23 mouse cellular contexts compared by ENCODE assay signal in genomic region chr19:30948202-30948601, GRCm38 (mm10).
"Had no signal": no experiment of that assay in that cellular context is flagged by ENCODE, and none has a peak within 500 bp of the region (broad histone marks: within the 10 kb centered on the region; RNA-seq: fewer than 3 reads in every experiment).

No protein-coding gene starts in this region.

- H3K36me3 ChIP-seq: limb, embryonic 13.5 days; liver, embryonic 12.5 days; liver, embryonic 15.5 days; lung, embryonic 15.5 days; midbrain, embryonic 15.5 days; neural tube, embryonic 12.5 days; neural tube, embryonic 15.5 days had no signal

- H3K4me3 ChIP-seq: limb, embryonic 13.5 days; liver, embryonic 12.5 days; liver, embryonic 15.5 days; lung, embryonic 15.5 days; megakaryocyte, embryonic 14.5 days; midbrain, embryonic 15.5 days; neural tube, embryonic 12.5 days; neural tube, embryonic 15.5 days had no signal

- H3K27me3 ChIP-seq: limb, embryonic 13.5 days; liver, embryonic 12.5 days; liver, embryonic 15.5 days; lung, embryonic 15.5 days; megakaryocyte, embryonic 14.5 days; midbrain, embryonic 15.5 days; neural tube, embryonic 12.5 days; neural tube, embryonic 15.5 days had no signal

- H3K4me2 ChIP-seq: limb, embryonic 13.5 days; liver, embryonic 12.5 days; liver, embryonic 15.5 days; lung, embryonic 15.5 days; midbrain, embryonic 11.5 days; midbrain, embryonic 15.5 days; neural tube, embryonic 12.5 days; neural tube, embryonic 15.5 days had no signal

- H3K27ac ChIP-seq: limb, embryonic 13.5 days; liver, embryonic 12.5 days; liver, embryonic 15.5 days; lung, embryonic 15.5 days; midbrain, embryonic 15.5 days; neural tube, embryonic 12.5 days; neural tube, embryonic 15.5 days; stomach, postnatal 0 days had no signal

- H3K9ac ChIP-seq: limb, embryonic 13.5 days; liver, embryonic 12.5 days; liver, embryonic 15.5 days; lung, embryonic 15.5 days; midbrain, embryonic 15.5 days; neural tube, embryonic 12.5 days; neural tube, embryonic 15.5 days had no signal

- ATAC-seq: intestine, postnatal 0 days; liver, embryonic 12.5 days; midbrain, embryonic 15.5 days had no signal

- DNase-seq: kidney, adult 8-10 months; kidney, postnatal 4 days; liver; lung, adult 18-20 months; lung, postnatal 10 days; lung, postnatal 36 days; right cerebral cortex, adult 18-20 months; right cerebral cortex, postnatal 14 days; right cerebral cortex, postnatal 4 days; thymus, adult 2 months; thymus, postnatal 14 days; thymus, postnatal 4 days had no signal

- H3K9me3 ChIP-seq: limb, embryonic 13.5 days; liver, embryonic 12.5 days; liver, embryonic 15.5 days; lung, embryonic 15.5 days; megakaryocyte, embryonic 14.5 days; midbrain, embryonic 15.5 days; neural tube, embryonic 12.5 days; neural tube, embryonic 15.5 days had no signal

- H3K4me1 ChIP-seq: liver, embryonic 12.5 days; liver, embryonic 15.5 days; lung, embryonic 15.5 days; megakaryocyte, embryonic 14.5 days; midbrain, embryonic 15.5 days; neural tube, embryonic 12.5 days; neural tube, embryonic 15.5 days had no signal
